Mouse (Mus musculus) CH12.LX (cell line): ENCODE data around the gene Aig1. TPM values are rescaled to one million over a fixed set of nuclear protein-coding genes. Genes with fewer than 3 reads are reported as not detected.

ENCODE experiments used
- DNase-seq: peaks from one replicate; pipeline ENCODE4 v3.0.0-alpha.2; 2013; ENCODE audit errors: extremely low read depth
- H3K27ac ChIP-seq: 2 replicates; pipeline ENCODE4 v1.5.1; 2012; ENCODE audit warnings: low read depth, mild to moderate bottlenecking, control low read depth, moderate library complexity; ENCODE audit not compliant: insufficient read depth
- H3K27me3 ChIP-seq: replicated peaks from 2 replicates; pipeline ENCODE3; 2012; ENCODE audit warnings: inconsistent platforms
- H3K36me3 ChIP-seq, 2 experiments: replicated peaks in 1 of 2; 2 replicates each; pipeline versions ENCODE3 to v1.6.1; 2012; ENCODE audit warnings: inconsistent platforms in 1 of 2, low read length in 1 of 2, mild to moderate bottlenecking in 1 of 2, mixed read lengths in 1 of 2, moderate library complexity in 1 of 2; ENCODE audit not compliant: control insufficient read depth in 1 of 2, insufficient read depth in 1 of 2
- H3K4me1 ChIP-seq, 2 experiments: 2 replicates each; pipeline ENCODE4 v1.6.1; 2012; ENCODE audit warnings: inconsistent platforms in 1 of 2, moderate library complexity in 1 of 2; ENCODE audit not compliant: insufficient read depth in 2 of 2, control insufficient read depth in 1 of 2
- H3K4me2 ChIP-seq: 2 replicates; pipeline ENCODE4 v1.6.1; 2012; ENCODE audit warnings: low read depth, mild to moderate bottlenecking, control low read depth; ENCODE audit not compliant: poor library complexity, insufficient read depth, severe bottlenecking
- H3K4me3 ChIP-seq, 3 experiments: fragments of 150-350 bp in 1 of 3; sonication (generic) in 1 of 3; replicated peaks in 1 of 3; 2 replicates each; pipeline versions ENCODE3 to v1.5.1; 2011 to 2012; ENCODE audit warnings: low read depth in 2 of 3, low read length in 2 of 3, mild to moderate bottlenecking in 2 of 3, moderate library complexity in 2 of 3, control low read depth in 1 of 3, improper control_type of control experiment in 1 of 3, inconsistent platforms in 1 of 3, mixed read lengths in 1 of 3; ENCODE audit not compliant: poor library complexity in 1 of 3
- H3K79me2 ChIP-seq: replicated peaks from 2 replicates; pipeline ENCODE4 v1.6.1; 2012; ENCODE audit warnings: mild to moderate bottlenecking, moderate library complexity; ENCODE audit not compliant: control insufficient read depth, poor library complexity, insufficient read depth, severe bottlenecking; ENCODE audit errors: extremely low read depth
- H3K9ac ChIP-seq: 2 replicates; pipeline ENCODE4 v1.6.1; 2012; ENCODE audit warnings: low read depth, mild to moderate bottlenecking, control low read depth, moderate library complexity; ENCODE audit not compliant: insufficient read depth
- H3K9me3 ChIP-seq: replicated peaks from 2 replicates; pipeline ENCODE3; 2012; ENCODE audit warnings: low read length, inconsistent platforms, mixed read lengths
- BHLHE40 ChIP-seq: IDR thresholded peaks from 2 replicates; pipeline ENCODE4 v1.6.1; 2011; ENCODE audit warnings: mild to moderate bottlenecking, low read depth, low read length, improper control_type of control experiment
- CHD1 ChIP-seq: IDR thresholded peaks from 2 replicates; pipeline ENCODE4 v1.6.1; 2012; ENCODE audit warnings: low read depth, low read length, improper control_type of control experiment, inconsistent platforms
- CTCF ChIP-seq, 2 experiments: IDR thresholded peaks in 1 of 2; conservative IDR thresholded peaks in 1 of 2; 2 replicates each; pipeline ENCODE4 v1.5.1; 2011 to 2012; ENCODE audit warnings: low read depth in 2 of 2, low read length in 2 of 2, improper control_type of control experiment in 1 of 2, inconsistent platforms in 1 of 2, mild to moderate bottlenecking in 1 of 2, moderate library complexity in 1 of 2
- E2F4 ChIP-seq: IDR thresholded peaks from 2 replicates; pipeline ENCODE4 v1.6.1; 2011; ENCODE audit warnings: low read depth, low read length, improper control_type of control experiment; ENCODE audit not compliant: insufficient replicate concordance
- ELF1 ChIP-seq: IDR thresholded peaks from 2 replicates; pipeline ENCODE4 v1.6.1; 2014; ENCODE audit warnings: low read depth, mild to moderate bottlenecking, inconsistent platforms, low read length, improper control_type of control experiment
- EP300 ChIP-seq: IDR thresholded peaks from 2 replicates; pipeline ENCODE4 v1.6.1; 2011; ENCODE audit warnings: low read length, improper control_type of control experiment
- HCFC1 ChIP-seq: IDR thresholded peaks from 2 replicates; pipeline ENCODE4 v1.6.1; 2012; ENCODE audit warnings: low read depth, mild to moderate bottlenecking, inconsistent platforms, low read length, improper control_type of control experiment
- IRF4 ChIP-seq: IDR thresholded peaks from 2 replicates; pipeline ENCODE4 v1.6.1; 2014; ENCODE audit warnings: low read depth, mild to moderate bottlenecking, inconsistent platforms, low read length, improper control_type of control experiment
- JUN ChIP-seq: IDR thresholded peaks from 2 replicates; pipeline ENCODE4 v1.6.1; 2011; ENCODE audit warnings: low read depth, mild to moderate bottlenecking, low read length, improper control_type of control experiment, moderate library complexity; ENCODE audit not compliant: insufficient read depth
- JUND ChIP-seq: conservative IDR thresholded peaks from 2 replicates; pipeline ENCODE4 v1.6.1; 2011; ENCODE audit warnings: low read depth, low read length, improper control_type of control experiment
- KAT2A ChIP-seq: IDR thresholded peaks from 2 replicates; pipeline ENCODE4 v1.6.1; 2012; ENCODE audit warnings: low read length, improper control_type of control experiment, inconsistent platforms; ENCODE audit not compliant: insufficient replicate concordance
- MAX ChIP-seq: IDR thresholded peaks from 2 replicates; pipeline ENCODE4 v1.6.1; 2011; ENCODE audit warnings: low read length, improper control_type of control experiment
- MAZ ChIP-seq: IDR thresholded peaks from 2 replicates; pipeline ENCODE4 v1.6.1; 2012; ENCODE audit warnings: low read depth, mild to moderate bottlenecking, inconsistent platforms, low read length, improper control_type of control experiment, moderate library complexity
- MEF2A ChIP-seq: IDR thresholded peaks from 2 replicates; pipeline ENCODE4 v1.6.1; 2014; ENCODE audit warnings: low read depth, mild to moderate bottlenecking, inconsistent platforms, low read length, improper control_type of control experiment, borderline replicate concordance
- MXI1 ChIP-seq: IDR thresholded peaks from 2 replicates; pipeline ENCODE4 v1.6.1; 2011; ENCODE audit warnings: mild to moderate bottlenecking, low read depth, low read length, improper control_type of control experiment
- MYC ChIP-seq: IDR thresholded peaks from 2 replicates; pipeline ENCODE4 v1.6.1; 2011; ENCODE audit warnings: low read depth, mild to moderate bottlenecking, improper control_type of control experiment, low read length
- NELFE ChIP-seq: IDR thresholded peaks from 2 replicates; pipeline ENCODE4 v1.6.1; 2011; ENCODE audit warnings: low read depth, low read length, improper control_type of control experiment
- NRF1 ChIP-seq: IDR thresholded peaks from 2 replicates; pipeline ENCODE4 v1.6.1; 2014; ENCODE audit warnings: low read depth, mild to moderate bottlenecking, inconsistent platforms, low read length, improper control_type of control experiment, moderate library complexity
- PAX5 ChIP-seq: IDR thresholded peaks from 2 replicates; pipeline ENCODE4 v1.6.1; 2012; ENCODE audit warnings: low read length, inconsistent platforms, mixed read lengths
- POLR2A ChIP-seq: IDR thresholded peaks from 2 replicates; pipeline ENCODE4 v1.6.1; 2011; ENCODE audit warnings: low read depth, mild to moderate bottlenecking, improper control_type of control experiment, low read length
- RAD21 ChIP-seq: IDR thresholded peaks from 2 replicates; pipeline ENCODE4 v1.6.1; 2011; ENCODE audit warnings: low read depth, mild to moderate bottlenecking, low read length, improper control_type of control experiment, moderate library complexity
- SIN3A ChIP-seq: IDR thresholded peaks from 2 replicates; pipeline ENCODE4 v1.6.1; 2012; ENCODE audit warnings: low read length, improper control_type of control experiment, inconsistent platforms
- TBP ChIP-seq: conservative IDR thresholded peaks from 2 replicates; pipeline ENCODE4 v1.6.1; 2011; ENCODE audit warnings: low read depth, low read length, improper control_type of control experiment
- TCF12 ChIP-seq: IDR thresholded peaks from 2 replicates; pipeline ENCODE4 v1.6.1; 2014; ENCODE audit warnings: low read depth, mild to moderate bottlenecking, inconsistent platforms, low read length, improper control_type of control experiment
- UBTF ChIP-seq: IDR thresholded peaks from 2 replicates; pipeline ENCODE4 v1.6.1; 2012; ENCODE audit warnings: low read depth, mild to moderate bottlenecking, inconsistent platforms, low read length, improper control_type of control experiment, moderate library complexity
- ZC3H11A ChIP-seq: IDR thresholded peaks from 2 replicates; pipeline ENCODE4 v1.6.1; 2012; ENCODE audit warnings: low read depth, mild to moderate bottlenecking, inconsistent platforms, low read length, improper control_type of control experiment
- ZKSCAN1 ChIP-seq: IDR thresholded peaks from 2 replicates; pipeline ENCODE4 v1.6.1; 2012; ENCODE audit warnings: low read depth, inconsistent platforms, low read length, improper control_type of control experiment, borderline replicate concordance
- ZMIZ1 ChIP-seq: IDR thresholded peaks from 2 replicates; pipeline ENCODE4 v1.6.1; 2012; ENCODE audit warnings: low read depth, mild to moderate bottlenecking, inconsistent platforms, low read length, improper control_type of control experiment
- ZNF384 ChIP-seq: IDR thresholded peaks from 2 replicates; pipeline ENCODE4 v1.6.1; 2012; ENCODE audit warnings: low read depth, low read length, improper control_type of control experiment, inconsistent platforms
- dilution Hi-C: fragments of 300-500 bp; cut with MboI; formaldehyde crosslinking; loops from 2 replicates; pipeline ENCODE4 v1.14.3; 2020; ENCODE audit warnings: low sequenced_read_pairs; ENCODE audit not compliant: extremely low pct_unique_long_range_greater_than_20kb, extremely low pct_ligation_motif_present
- in situ Hi-C: fragments of 300-500 bp; cut with MboI; formaldehyde crosslinking; loops from 3 replicates; pipeline ENCODE4 v1.14.3; 2019; ENCODE audit warnings: low sequenced_read_pairs, low pct_ligation_motif_present, low pct_unique_long_range_greater_than_20kb, mixed read lengths
- polyA plus RNA-seq: library from polyadenylated mRNA; unstranded; fragments of >175 nt; gene quantifications from 2 replicates; pipeline ENCODE4 v1.2.1, GENCODE M21; 2012; ENCODE audit warnings: low read depth; ENCODE audit not compliant: insufficient read length
- total RNA-seq, 2 experiments: library from RNA; depleted of rRNA; stranded (reverse); fragments of 300-350 nt in 1 of 2; fragments of >200 nt in 1 of 2; gene quantifications; 2 replicates each; pipeline ENCODE4 v1.2.3; 2012 to 2014

Aig1 gene
- total and polyA plus RNA-seq, 3 experiments = 1.6 to 10.8 (median 2.4) TPM

- no peak overlapping the region for H3K9ac ChIP-seq
- dilution Hi-C loops = no loop called here
- no peak overlapping the region for H3K4me2 ChIP-seq
- in situ Hi-C loops = no loop called here
- H3K27ac ChIP-seq = no peak overlapping the region
- H3K79me2 ChIP-seq = no peaks in the 10 kb centered on the region
- H3K4me1 ChIP-seq = peaks cover 0 to 3% of the 10 kb centered on the region in 2 experiments; a peak in 1 of 4 replicates
- no peak for DNase-seq
- no peaks in the 10 kb centered on the region for H3K36me3 ChIP-seq
- no peak overlapping the region for H3K4me3 ChIP-seq
- no peaks in the 10 kb centered on the region for H3K27me3 ChIP-seq
- TF ChIP-seq ZNF384 = no peak
- no peak for TF ChIP-seq MXI1
- no peak for TF ChIP-seq IRF4
- no peak for TF ChIP-seq ZKSCAN1
- no peak for TF ChIP-seq MAZ
- no peak for TF ChIP-seq ELF1
- TF ChIP-seq UBTF = no peak
- no peak for TF ChIP-seq SIN3A
- no peak for TF ChIP-seq NELFE
- no peak for TF ChIP-seq RAD21
- no peak for TF ChIP-seq JUND
- no peak for TF ChIP-seq ZMIZ1
- TF ChIP-seq TCF12 = no peak
- no peak for TF ChIP-seq ZC3H11A
- no peak for TF ChIP-seq EP300
- no peak for TF ChIP-seq E2F4
- no peak for TF ChIP-seq HCFC1
- TF ChIP-seq BHLHE40 = no peak
- TF ChIP-seq KAT2A = no peak
- TF ChIP-seq, all 38 proteins: peak for 0
- H3K9me3 ChIP-seq = no peaks in the 10 kb centered on the region
Measured at GRCm38 (mm10) chr10:13878696-13879095, 9.9 kb upstream of the Aig1 start.

DNA sequence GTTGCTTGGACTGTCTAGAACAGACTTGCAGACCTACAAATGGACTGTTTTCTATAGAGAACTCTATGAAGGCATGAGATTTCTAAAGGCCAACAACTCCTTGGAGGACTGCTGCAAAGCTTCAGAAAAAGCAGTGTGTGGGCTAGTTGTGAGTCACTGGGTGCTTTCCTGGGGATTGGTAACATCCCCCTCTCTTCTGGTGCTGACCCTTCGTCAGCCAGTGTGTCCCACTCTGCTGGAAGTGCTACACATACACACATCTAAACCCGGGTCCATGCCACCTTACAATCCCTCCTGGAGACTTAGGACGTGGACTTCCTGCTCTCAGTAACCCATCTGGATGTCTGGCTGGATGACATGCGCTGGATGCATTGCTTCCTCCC is 6.2 kb upstream of the Aig1 start:
- H3K27me3 ChIP-seq = no peaks in the 10 kb centered on the region
- no peak overlapping the region for H3K9ac ChIP-seq
- H3K4me2 ChIP-seq = no peak overlapping the region
- no peaks in the 10 kb centered on the region for H3K36me3 ChIP-seq
- in situ Hi-C loops (no loop called here), dilution Hi-C loops (no loop called here)
- TF ChIP-seq ZMIZ1 = no peak
- TF ChIP-seq MYC = no peak
- TF ChIP-seq MXI1 = no peak
- no peak for TF ChIP-seq JUND
- TF ChIP-seq JUN = no peak
- no peak for TF ChIP-seq TBP
- TF ChIP-seq MAX = no peak
- TF ChIP-seq PAX5 = no peak
- TF ChIP-seq NRF1 = no peak
- no peak for TF ChIP-seq MEF2A
- TF ChIP-seq CTCF (conservative IDR thresholded peaks at IDR 0.05 in 1 of 2, IDR thresholded peaks at IDR 0.05 in 1 of 2; ENCODE audit: low read depth in 2 of 2, low read length in 2 of 2) = no peak
- no peak for TF ChIP-seq CHD1
- TF ChIP-seq MAZ = no peak
- no peak for TF ChIP-seq POLR2A
- TF ChIP-seq ELF1 = no peak
- no peaks in the 10 kb centered on the region for H3K79me2 ChIP-seq
- no peaks in the 10 kb centered on the region for H3K9me3 ChIP-seq
- no peak overlapping the region for H3K27ac ChIP-seq
- no peak for DNase-seq
- peaks cover 0 to 3% of the 10 kb centered on the region in 2 experiments; a peak in 2 of 4 replicates for H3K4me1 ChIP-seq
- H3K4me3 ChIP-seq = no peak overlapping the region
